Mouse (Mus musculus): ENCODE data around the gene Fam171b.

GRCm38 (mm10) chr2:83828895-83829539 lies 16.6 kb downstream of the Fam171b start:
- TF ChIP-seq POLR2A (IDR thresholded peaks at IDR 0.05; ENCODE audit: low read depth, low read length): no peak
- no peak for TF ChIP-seq CTCF (IDR thresholded peaks at IDR 0.05; ENCODE audit: extremely low read depth, insufficient read depth, insufficient read length, insufficient replicate concordance)

All from spleen, adult 2 months (tissue).